Mouse (Mus musculus) liver, postnatal 0 days (tissue): ENCODE results near the gene Padi4. TPM values are rescaled to one million over a fixed set of nuclear protein-coding genes. Genes with fewer than 3 reads are reported as not detected.
A peak's percentile ranks its signal among the peaks of the same experiment; 100 is the strongest.

Experiments
- ATAC-seq: fragments of 200-750 bp; cut with Nextera tagmentation; 2 replicates; pipeline ENCODE4 v1.8.0; 2017; ENCODE audit warnings: mild to moderate bottlenecking, moderate library complexity
- DNase-seq: peaks from one replicate; pipeline ENCODE4 v3.0.0-alpha.2; 2016
- H3K27ac ChIP-seq: fragments of 300-500 bp; sonication (generic); 2 replicates; pipeline ENCODE4 v1.5.1; 2014; ENCODE audit warnings: antibody characterized with exemption, moderate library complexity, mild to moderate bottlenecking, low read depth
- H3K27me3 ChIP-seq: fragments of 300-500 bp; sonication (generic); 2 replicates; pipeline ENCODE4 v1.6.1; 2014; ENCODE audit warnings: low read length, control low read depth, mixed read lengths; ENCODE audit not compliant: insufficient read depth
- H3K36me3 ChIP-seq: fragments of 300-500 bp; sonication (generic); replicated peaks from 2 replicates; pipeline ENCODE4 v1.6.1; 2014; ENCODE audit warnings: mild to moderate bottlenecking, control low read depth, low read length, moderate library complexity, mixed read lengths; ENCODE audit not compliant: insufficient read depth
- H3K4me1 ChIP-seq: fragments of 300-500 bp; sonication (generic); 2 replicates; pipeline ENCODE4 v1.6.1; 2014; ENCODE audit warnings: antibody characterized with exemption, mild to moderate bottlenecking, control low read depth; ENCODE audit not compliant: insufficient read depth
- H3K4me2 ChIP-seq: fragments of 300-500 bp; sonication (generic); 2 replicates; pipeline ENCODE4 v1.6.1; 2014; ENCODE audit warnings: low read depth, mild to moderate bottlenecking, low read length, moderate library complexity, mixed read lengths
- H3K4me3 ChIP-seq: fragments of 300-500 bp; sonication (generic); 2 replicates; pipeline ENCODE4 v1.5.1; 2014; ENCODE audit warnings: low read depth, low read length
- H3K9ac ChIP-seq: fragments of 300-500 bp; sonication (generic); replicated peaks from 2 replicates; pipeline ENCODE4 v1.6.1; 2014; ENCODE audit warnings: mild to moderate bottlenecking, moderate library complexity
- H3K9me3 ChIP-seq: fragments of 300-500 bp; sonication (generic); 2 replicates; pipeline ENCODE4 v1.6.1; 2016; ENCODE audit warnings: mild to moderate bottlenecking, control low read depth, low read length, mixed read lengths
- CTCF ChIP-seq: sonication (generic); IDR thresholded peaks from 2 replicates; pipeline ENCODE4 v1.5.1; 2016; ENCODE audit warnings: antibody characterized with exemption, low read depth
- EP300 ChIP-seq: IDR thresholded peaks from 2 replicates; pipeline ENCODE4 v1.6.1; 2016; ENCODE audit warnings: antibody characterized with exemption, low read depth, mild to moderate bottlenecking
- WGBS: fragments of 180-500 bp; shearing (Covaris S2); extraction: QIAGEN DNeasy Blood & Tissue Kit; methylation state at CpG from one replicate; pipeline ENCODE4 v1.1.7; 2014; ENCODE audit not compliant: insufficient replicate concordance; 5-methylcytosine and 5-hydroxymethylcytosine counted together
- polyA plus RNA-seq: library from polyadenylated mRNA; unstranded; fragments of >200 nt; fragmentation: Nextera tagmentation; extraction: Ambion mirVana; gene quantifications from 2 replicates; pipeline ENCODE4 v1.2.1, GENCODE M21; 2015

Gene Padi4
- polyA plus RNA-seq, 1 experiment from 2014 or later: 4.5 TPM

DNA sequence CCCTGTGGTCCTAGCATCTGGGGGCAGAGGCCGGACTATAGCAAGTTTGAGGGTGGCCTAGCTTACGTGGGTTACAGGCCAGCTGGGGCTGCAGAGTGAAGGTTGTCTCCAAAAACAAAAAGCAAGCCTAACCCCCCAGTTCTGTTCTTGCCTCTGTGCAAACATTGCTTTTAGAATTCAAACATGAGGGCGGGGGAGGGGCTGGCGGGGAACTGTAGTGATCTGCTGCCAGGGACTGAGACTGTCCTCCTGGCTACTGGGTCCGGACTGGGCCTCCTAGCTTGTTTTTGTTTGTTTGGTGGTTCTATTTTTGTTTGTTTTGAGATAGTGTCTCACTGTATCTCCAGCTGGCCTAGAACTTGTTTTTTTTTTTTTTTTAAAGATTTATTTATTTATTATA, 59.5 kb downstream of the Padi4 start:
- 69% methylated on average over 5 of the region's 5 CpGs for WGBS
- H3K9ac ChIP-seq: no peak overlapping the region
- TF ChIP-seq EP300: no peak
- no peak for TF ChIP-seq CTCF
- H3K9me3 ChIP-seq: no peaks in the 10 kb centered on the region
- H3K4me2 ChIP-seq: no peak overlapping the region
- no peaks in the 10 kb centered on the region for H3K27me3 ChIP-seq
- DNase-seq: peak; percentile 63
- H3K4me1 ChIP-seq: peaks cover 10% of the 10 kb centered on the region; the same call in 1 of the 2 replicates
- H3K27ac ChIP-seq: no peak overlapping the region
- H3K4me3 ChIP-seq: no peak overlapping the region
- peak; percentile 50 for ATAC-seq
- H3K36me3 ChIP-seq: peaks cover 91% of the 10 kb centered on the region

DNA sequence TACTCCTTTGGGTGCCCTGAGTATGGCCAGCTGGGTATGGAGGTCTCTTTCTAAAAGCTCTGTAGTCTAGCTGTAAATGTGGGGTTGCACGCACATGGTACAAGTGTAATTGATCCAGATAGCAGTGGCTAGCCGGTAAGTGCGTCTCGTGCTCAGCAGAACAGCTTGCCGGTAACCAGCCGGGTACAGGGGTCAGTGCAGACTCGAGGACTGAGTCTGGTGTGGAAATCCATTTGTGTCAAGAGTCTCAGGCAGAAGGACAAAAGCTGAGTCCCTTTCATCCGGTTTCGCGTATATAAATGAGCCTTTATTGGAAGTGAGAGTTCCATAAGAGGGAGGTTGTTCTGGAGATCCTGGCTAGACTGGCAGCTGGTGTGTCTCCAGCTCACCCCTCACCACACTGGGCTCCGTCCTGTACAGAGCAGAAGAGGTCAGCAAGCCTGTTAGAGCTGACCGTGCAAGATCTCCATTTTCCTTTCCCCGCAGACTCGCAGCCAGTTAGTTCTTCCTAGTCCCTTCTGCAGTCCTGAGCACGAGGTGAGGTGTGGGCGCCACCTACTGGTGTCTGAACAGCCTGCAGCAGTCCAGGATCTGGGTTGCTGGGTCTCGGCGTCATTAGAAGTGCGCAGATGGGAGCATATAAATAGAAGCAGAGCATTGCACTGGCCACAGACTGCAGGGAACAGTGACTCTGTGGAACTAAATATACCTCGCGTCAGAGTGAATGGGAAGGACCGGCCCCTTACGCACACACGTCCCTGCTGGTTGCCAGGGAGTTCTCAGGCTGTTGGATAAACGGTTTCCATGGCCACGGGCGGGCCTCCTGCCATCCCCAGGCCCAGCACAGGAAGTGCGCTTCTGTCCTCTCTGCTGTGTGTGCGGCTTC, 60.3 kb downstream of the Padi4 start:
- peak; percentile 84 for ATAC-seq
- WGBS: 52% methylated on average over 29 of the region's 29 CpGs
- Histone ChIP-seq H3K4me3 (no peak overlapping the region), H3K9ac (no peak overlapping the region), H3K27ac (no peak overlapping the region), H3K36me3 (peaks cover 94% of the 10 kb centered on the region), H3K4me1 (peaks cover 10% of the 10 kb centered on the region), H3K9me3 (no peaks in the 10 kb centered on the region), H3K4me2 (no peak overlapping the region), H3K27me3 (no peaks in the 10 kb centered on the region)
- TF ChIP-seq EP300 (no peak), CTCF (peak; percentile 97)
- DNase-seq: peak; percentile 91

DNA sequence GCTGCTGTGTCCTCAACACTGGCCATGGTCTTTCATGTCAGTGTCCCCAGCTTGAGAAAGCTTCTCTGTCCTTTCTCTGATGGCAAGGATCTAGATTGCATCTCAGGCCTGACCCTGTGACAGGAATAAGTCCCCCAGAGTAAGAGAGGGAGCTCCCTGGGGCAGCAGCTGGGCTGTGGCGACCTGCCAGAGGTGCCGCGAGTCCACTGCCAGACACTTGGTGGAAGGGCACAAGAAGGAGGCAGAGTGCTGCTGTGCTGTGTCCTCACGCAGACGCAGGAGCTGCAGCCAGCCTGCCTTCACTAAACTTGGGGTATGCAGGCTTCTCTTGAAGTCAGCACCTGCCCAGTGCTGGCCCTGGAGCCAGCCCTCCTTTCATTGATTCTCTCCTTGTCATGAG, 62.7 kb downstream of the Padi4 start:
- H3K27me3 ChIP-seq: no peaks in the 10 kb centered on the region
- ATAC-seq (no peak), DNase-seq (no peak)
- no peak overlapping the region for H3K4me3 ChIP-seq
- no peak overlapping the region for H3K27ac ChIP-seq
- H3K9me3 ChIP-seq: no peaks in the 10 kb centered on the region
- peaks cover 13% of the 10 kb centered on the region for H3K4me1 ChIP-seq
- peaks cover 92% of the 10 kb centered on the region for H3K36me3 ChIP-seq
- no peak overlapping the region for H3K9ac ChIP-seq
- 83% methylated on average over 5 of the region's 5 CpGs for WGBS
- H3K4me2 ChIP-seq: no peak overlapping the region
- TF ChIP-seq CTCF: no peak
- TF ChIP-seq EP300: no peak

DNA sequence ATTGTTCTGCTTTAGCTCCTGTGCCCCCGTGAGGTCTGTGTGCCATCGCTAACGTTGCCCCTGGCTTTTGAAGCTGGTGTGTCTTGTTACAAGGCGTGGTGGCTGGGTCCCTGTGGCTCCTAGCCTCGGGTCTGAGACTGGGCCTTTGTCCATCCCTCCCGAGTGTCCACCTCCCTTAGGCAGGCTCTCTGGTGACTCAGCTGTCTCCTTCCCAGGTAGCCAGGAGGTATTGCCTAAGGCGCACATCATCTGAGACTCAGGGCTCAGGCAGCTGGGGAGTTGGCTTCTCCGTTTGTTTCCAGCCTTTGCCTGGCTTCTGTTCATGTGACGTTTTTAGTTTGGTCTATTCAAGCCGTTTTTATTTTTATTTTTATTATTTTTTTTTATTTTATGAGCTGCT, 63.3 kb downstream of the Padi4 start:
- 79% methylated on average over 10 of the region's 10 CpGs for WGBS
- Histone ChIP-seq H3K4me2 (no peak overlapping the region), H3K4me3 (no peak overlapping the region), H3K4me1 (peaks cover 13% of the 10 kb centered on the region), H3K27ac (no peak overlapping the region), H3K27me3 (no peaks in the 10 kb centered on the region), H3K9ac (no peak overlapping the region), H3K9me3 (no peaks in the 10 kb centered on the region), H3K36me3 (peaks cover 89% of the 10 kb centered on the region)
- TF ChIP-seq CTCF: no peak
- no peak for TF ChIP-seq EP300
- DNase-seq: no peak
- no peak for ATAC-seq

DNA sequence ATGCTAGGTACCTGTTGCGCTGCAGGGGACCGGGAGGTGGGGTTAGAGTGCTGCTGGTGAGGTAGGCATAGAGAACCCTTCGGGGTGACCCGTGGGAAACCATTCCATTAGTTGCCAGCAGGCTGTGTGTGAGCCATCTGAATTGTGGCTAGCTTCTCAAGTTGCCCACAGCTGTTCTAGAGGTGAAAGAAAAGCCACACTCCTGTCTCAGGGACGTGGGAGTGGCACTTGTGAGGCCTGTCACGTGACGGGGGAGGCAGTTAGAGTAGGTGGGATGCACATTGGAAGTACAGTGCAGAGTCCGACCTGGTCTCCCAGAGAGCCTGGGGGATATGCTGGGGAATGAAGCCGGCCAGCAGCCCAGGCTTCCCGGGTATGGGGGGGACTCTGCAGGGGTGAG, 64.4 kb downstream of the Padi4 start:
- peaks cover 13% of the 10 kb centered on the region for H3K4me1 ChIP-seq
- H3K9me3 ChIP-seq: no peaks in the 10 kb centered on the region
- ATAC-seq (no peak), DNase-seq (no peak)
- H3K27ac ChIP-seq: no peak overlapping the region
- no peaks in the 10 kb centered on the region for H3K27me3 ChIP-seq
- H3K4me2 ChIP-seq: no peak overlapping the region
- H3K4me3 ChIP-seq: no peak overlapping the region
- TF ChIP-seq EP300 (no peak), CTCF (no peak)
- H3K36me3 ChIP-seq: peaks cover 88% of the 10 kb centered on the region
- 86% methylated on average over 10 of the region's 10 CpGs for WGBS
- H3K9ac ChIP-seq: no peak overlapping the region

DNA sequence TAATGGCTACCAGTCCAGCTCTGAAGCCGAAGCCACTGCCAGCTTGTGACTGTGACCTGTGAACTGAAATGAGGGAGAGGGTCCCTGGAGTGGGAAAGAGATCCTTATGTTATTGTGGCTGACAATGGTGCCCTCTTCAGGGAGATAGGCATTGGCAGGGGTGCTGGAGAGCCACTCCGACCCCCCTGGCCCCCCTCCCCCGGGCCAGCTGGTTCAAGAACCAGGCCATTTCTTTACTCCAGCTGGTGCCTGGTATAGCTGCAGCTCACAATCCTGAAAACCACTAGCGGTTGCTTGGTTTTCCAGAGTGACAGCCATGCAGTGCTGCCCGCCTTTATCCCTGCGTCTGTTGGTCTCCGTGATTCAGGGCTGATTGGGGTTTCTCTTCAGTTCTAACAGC, 64.9 kb downstream of the Padi4 start:
- no peak for TF ChIP-seq EP300
- TF ChIP-seq CTCF: no peak
- Histone ChIP-seq H3K4me3 (no peak overlapping the region), H3K4me1 (peaks cover 13% of the 10 kb centered on the region), H3K36me3 (peaks cover 83% of the 10 kb centered on the region), H3K9ac (no peak overlapping the region; the same call in 1 of the 2 replicates), H3K27ac (no peak overlapping the region), H3K27me3 (no peaks in the 10 kb centered on the region), H3K9me3 (no peaks in the 10 kb centered on the region), H3K4me2 (no peak overlapping the region)
- WGBS: 90% methylated on average over 7 of the region's 7 CpGs
- ATAC-seq (no peak), DNase-seq (no peak)
